Mouse (Mus musculus) liver, postnatal 0 days (tissue): ENCODE measurements at regions not wholly inside any gene's neighbourhood (a gene's known extent, or its start where the extent isn't known, plus 50 kb on each side); places are given as distances from the start of the nearest gene placed in this dataset.

ENCODE experiments used
- ATAC-seq: fragments of 200-750 bp; cut with Nextera tagmentation; 2 replicates; pipeline ENCODE4 v1.8.0; 2017; ENCODE audit warnings: mild to moderate bottlenecking, moderate library complexity
- DNase-seq: peaks from one replicate; pipeline ENCODE4 v3.0.0-alpha.2; 2016
- H3K27ac ChIP-seq: fragments of 300-500 bp; sonication (generic); 2 replicates; pipeline ENCODE4 v1.5.1; 2014; ENCODE audit warnings: antibody characterized with exemption, moderate library complexity, mild to moderate bottlenecking, low read depth
- H3K27me3 ChIP-seq: fragments of 300-500 bp; sonication (generic); 2 replicates; pipeline ENCODE4 v1.6.1; 2014; ENCODE audit warnings: low read length, control low read depth, mixed read lengths; ENCODE audit not compliant: insufficient read depth
- H3K36me3 ChIP-seq: fragments of 300-500 bp; sonication (generic); replicated peaks from 2 replicates; pipeline ENCODE4 v1.6.1; 2014; ENCODE audit warnings: mild to moderate bottlenecking, control low read depth, low read length, moderate library complexity, mixed read lengths; ENCODE audit not compliant: insufficient read depth
- H3K4me1 ChIP-seq: fragments of 300-500 bp; sonication (generic); 2 replicates; pipeline ENCODE4 v1.6.1; 2014; ENCODE audit warnings: antibody characterized with exemption, mild to moderate bottlenecking, control low read depth; ENCODE audit not compliant: insufficient read depth
- H3K4me2 ChIP-seq: fragments of 300-500 bp; sonication (generic); 2 replicates; pipeline ENCODE4 v1.6.1; 2014; ENCODE audit warnings: low read depth, mild to moderate bottlenecking, low read length, moderate library complexity, mixed read lengths
- H3K4me3 ChIP-seq: fragments of 300-500 bp; sonication (generic); 2 replicates; pipeline ENCODE4 v1.5.1; 2014; ENCODE audit warnings: low read depth, low read length
- H3K9ac ChIP-seq: fragments of 300-500 bp; sonication (generic); replicated peaks from 2 replicates; pipeline ENCODE4 v1.6.1; 2014; ENCODE audit warnings: mild to moderate bottlenecking, moderate library complexity
- H3K9me3 ChIP-seq: fragments of 300-500 bp; sonication (generic); 2 replicates; pipeline ENCODE4 v1.6.1; 2016; ENCODE audit warnings: mild to moderate bottlenecking, control low read depth, low read length, mixed read lengths
- CTCF ChIP-seq: sonication (generic); IDR thresholded peaks from 2 replicates; pipeline ENCODE4 v1.5.1; 2016; ENCODE audit warnings: antibody characterized with exemption, low read depth
- EP300 ChIP-seq: IDR thresholded peaks from 2 replicates; pipeline ENCODE4 v1.6.1; 2016; ENCODE audit warnings: antibody characterized with exemption, low read depth, mild to moderate bottlenecking
- WGBS: fragments of 180-500 bp; shearing (Covaris S2); extraction: QIAGEN DNeasy Blood & Tissue Kit; methylation state at CpG from one replicate; pipeline ENCODE4 v1.1.7; 2014; ENCODE audit not compliant: insufficient replicate concordance; 5-methylcytosine and 5-hydroxymethylcytosine counted together

DNA sequence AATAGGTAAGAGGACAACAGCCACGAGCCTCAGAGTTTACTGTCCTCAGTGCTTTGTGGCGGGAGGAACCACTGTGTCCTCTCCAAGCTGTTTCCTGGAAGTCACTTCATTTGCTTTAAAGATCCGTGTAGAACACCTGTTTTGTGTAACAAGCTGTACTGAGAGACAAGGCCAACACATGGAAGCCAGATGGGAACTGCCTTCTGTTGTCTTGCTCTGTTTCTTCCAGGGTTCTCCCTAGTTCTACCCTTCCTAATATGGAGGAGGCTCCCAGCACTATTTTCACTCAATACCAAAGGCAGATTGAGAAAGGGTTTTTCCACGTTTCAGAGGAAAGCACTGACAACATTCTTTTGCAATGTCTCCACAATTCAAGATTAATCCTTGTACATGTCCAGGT, 247.3 kb upstream of the Klf4 start:
- Histone ChIP-seq H3K27me3 (no peaks in the 10 kb centered on the region), H3K27ac (no peak overlapping the region), H3K4me2 (no peak overlapping the region), H3K4me1 (no peaks in the 10 kb centered on the region), H3K4me3 (no peak overlapping the region), H3K9me3 (no peaks in the 10 kb centered on the region), H3K9ac (no peak overlapping the region), H3K36me3 (no peaks in the 10 kb centered on the region)
- no peak for DNase-seq
- TF ChIP-seq CTCF, result no peak
- TF ChIP-seq EP300, result no peak
- whole genome bisulfite sequencing, result 60% methylated on average over 4 of the region's 4 CpGs
- no peak for ATAC-seq

GRCm38 (mm10) chr4:55775858-55776257, 243.6 kb upstream of the Klf4 start:
- Histone ChIP-seq H3K27ac (no peak overlapping the region), H3K4me2 (no peak overlapping the region), H3K4me3 (no peak overlapping the region), H3K4me1 (no peaks in the 10 kb centered on the region), H3K9me3 (no peaks in the 10 kb centered on the region), H3K9ac (no peak overlapping the region), H3K27me3 (no peaks in the 10 kb centered on the region), H3K36me3 (no peaks in the 10 kb centered on the region)
- DNase-seq, result no peak
- WGBS, result 61% methylated on average over 7 of the region's 7 CpGs
- no peak for ATAC-seq
- no peak for TF ChIP-seq CTCF

DNA sequence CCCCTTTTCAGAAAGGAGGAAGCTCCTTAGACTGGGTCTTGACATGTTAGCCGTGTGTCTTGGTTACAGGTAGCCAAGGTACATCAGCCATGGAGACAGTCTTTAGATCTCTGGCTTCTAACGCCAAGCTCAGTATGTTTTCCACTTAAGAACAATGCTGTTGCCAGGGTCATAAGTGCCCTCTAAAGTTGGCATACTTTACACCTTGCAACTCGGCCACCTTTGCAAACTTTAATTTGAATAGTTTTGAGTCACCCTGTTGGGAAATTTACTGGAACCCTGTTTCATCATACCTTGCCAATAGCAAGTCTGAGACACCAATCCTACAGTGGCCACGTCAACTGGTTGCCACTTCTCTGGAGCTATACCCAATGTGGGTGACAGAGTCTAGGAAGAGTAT, 242.3 kb upstream of the Klf4 start:
- WGBS, result 70% methylated on average over 4 of the region's 4 CpGs
- Histone ChIP-seq H3K4me1 (no peaks in the 10 kb centered on the region), H3K27me3 (no peaks in the 10 kb centered on the region), H3K4me2 (no peak overlapping the region), H3K36me3 (no peaks in the 10 kb centered on the region), H3K9ac (no peak overlapping the region), H3K9me3 (no peaks in the 10 kb centered on the region), H3K27ac (no peak overlapping the region), H3K4me3 (no peak overlapping the region)
- no peak for DNase-seq
- no peak for ATAC-seq
- no peak for TF ChIP-seq CTCF
- TF ChIP-seq EP300, result no peak

DNA sequence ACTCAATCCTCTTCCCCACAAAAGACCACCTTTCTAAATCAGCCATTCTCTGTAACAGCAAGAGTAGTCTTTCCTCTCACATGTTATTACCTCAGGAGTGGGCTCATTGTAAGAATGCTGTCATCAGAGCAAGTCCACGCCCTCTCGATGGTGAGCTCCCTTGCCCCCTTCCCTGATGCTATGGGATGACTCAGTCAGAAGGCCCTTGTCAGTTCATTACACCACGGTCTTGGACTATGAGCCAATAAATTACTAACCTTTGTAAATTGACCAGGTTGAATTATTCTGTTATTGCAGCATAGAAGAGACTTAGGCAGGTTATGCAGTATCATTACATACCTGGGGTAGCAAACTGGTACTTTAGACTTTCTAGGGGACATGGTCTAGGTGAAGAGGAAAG, 237.4 kb upstream of the Klf4 start:
- Histone ChIP-seq H3K4me1 (no peaks in the 10 kb centered on the region), H3K4me2 (no peak overlapping the region), H3K9ac (no peak overlapping the region), H3K9me3 (no peaks in the 10 kb centered on the region), H3K27me3 (no peaks in the 10 kb centered on the region), H3K4me3 (no peak overlapping the region), H3K27ac (no peak overlapping the region), H3K36me3 (no peaks in the 10 kb centered on the region)
- WGBS, result 79% methylated on average over 3 of the region's 3 CpGs
- no peak for DNase-seq
- TF ChIP-seq EP300 (no peak), CTCF (no peak)
- no peak for ATAC-seq

DNA sequence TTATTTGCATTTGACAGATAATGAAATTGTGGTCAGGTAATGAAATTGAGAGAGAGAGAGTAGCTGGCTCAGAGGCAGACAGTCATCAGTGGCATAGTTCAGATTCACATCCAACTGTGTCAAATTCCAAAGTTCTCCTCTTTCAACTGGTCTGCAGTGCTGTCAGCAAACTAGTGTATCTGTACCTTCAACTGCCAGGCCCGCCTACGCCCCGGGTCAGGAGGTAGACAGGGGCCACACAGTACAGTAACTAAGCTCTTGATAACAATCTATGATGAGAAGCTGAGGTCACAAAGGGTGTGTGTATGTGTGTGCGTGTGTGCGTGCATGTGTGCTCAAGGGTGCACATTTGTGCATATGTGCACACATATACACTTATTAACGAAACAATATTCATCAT, 236.1 kb upstream of the Klf4 start:
- ATAC-seq, result no peak; the same call in 1 of the 2 replicates
- Histone ChIP-seq H3K9ac (no peak overlapping the region), H3K36me3 (no peaks in the 10 kb centered on the region), H3K27ac (no peak overlapping the region), H3K4me2 (no peak overlapping the region), H3K27me3 (no peaks in the 10 kb centered on the region), H3K4me1 (no peaks in the 10 kb centered on the region), H3K4me3 (no peak overlapping the region), H3K9me3 (no peaks in the 10 kb centered on the region)
- WGBS, result 72% methylated on average over 6 of the region's 6 CpGs
- DNase-seq, result no peak
- TF ChIP-seq CTCF, result no peak
- TF ChIP-seq EP300, result no peak

- ATAC-seq (no peak), DNase-seq (no peak)
- H3K36me3 ChIP-seq, result no peaks in the 10 kb centered on the region
- 61% methylated on average over 4 of the region's 4 CpGs for WGBS
- no peaks in the 10 kb centered on the region for H3K27me3 ChIP-seq
- H3K9me3 ChIP-seq, result no peaks in the 10 kb centered on the region
- no peak overlapping the region for H3K4me3 ChIP-seq
- H3K4me2 ChIP-seq, result no peak overlapping the region
- no peak overlapping the region for H3K27ac ChIP-seq
- TF ChIP-seq EP300, result no peak
- no peak for TF ChIP-seq CTCF
- H3K9ac ChIP-seq, result no peak overlapping the region
- no peaks in the 10 kb centered on the region for H3K4me1 ChIP-seq
Observed at GRCm38 (mm10) chr4:55767133-55767532, 234.9 kb upstream of the Klf4 start.

DNA sequence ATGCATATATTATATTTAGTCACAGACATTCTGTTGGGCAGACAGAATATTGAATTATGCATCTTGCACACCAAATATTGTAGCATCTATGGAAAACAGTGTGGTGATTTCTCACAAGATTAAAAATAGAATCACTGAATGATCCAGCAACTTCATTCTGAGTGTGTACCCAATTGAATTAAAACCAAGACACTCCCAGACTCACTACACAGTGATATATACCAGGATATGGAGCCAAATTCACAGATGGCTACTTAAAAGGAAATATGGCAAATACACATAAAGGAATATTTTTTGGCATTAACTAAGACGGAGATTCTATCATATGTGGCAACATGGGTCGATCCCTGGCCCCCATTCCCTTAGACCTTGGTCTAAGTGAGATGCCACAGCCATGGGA, 233.5 kb upstream of the Klf4 start:
- DNase-seq (no peak), ATAC-seq (no peak)
- 78% methylated on average over 2 of the region's 2 CpGs for WGBS
- H3K4me2 ChIP-seq, result no peak overlapping the region
- H3K4me1 ChIP-seq, result no peaks in the 10 kb centered on the region
- no peaks in the 10 kb centered on the region for H3K36me3 ChIP-seq
- TF ChIP-seq CTCF (no peak), EP300 (no peak)
- H3K27me3 ChIP-seq, result no peaks in the 10 kb centered on the region
- no peak overlapping the region for H3K9ac ChIP-seq
- no peak overlapping the region for H3K27ac ChIP-seq
- no peak overlapping the region for H3K4me3 ChIP-seq
- H3K9me3 ChIP-seq, result no peaks in the 10 kb centered on the region
